Mouse (Mus musculus) gastrocnemius, adult 2 months (tissue): ENCODE measurements at regions not wholly inside any gene's neighbourhood (a gene's known extent, or its start where the extent isn't known, plus 50 kb on each side); places are given as distances from the start of the nearest gene placed in this dataset.

Source experiments
- DNase-seq: peaks from one replicate; pipeline ENCODE4 v3.0.0; 2022
- H3K27ac ChIP-seq: fragments of 200-600 bp; 2 replicates; pipeline ENCODE4 v1.8.1; 2022; ENCODE audit warnings: mild to moderate bottlenecking
- H3K4me3 ChIP-seq: fragments of 200-600 bp; 2 replicates; pipeline ENCODE4 v1.8.1; 2022; ENCODE audit warnings: mild to moderate bottlenecking, moderate library complexity
- CTCF ChIP-seq: fragments of 200-600 bp; IDR thresholded peaks from 2 replicates; pipeline ENCODE4 v1.8.1; 2022; ENCODE audit warnings: antibody characterized with exemption, mild to moderate bottlenecking, moderate library complexity
- intact Hi-C: fragments of 180-260 bp; cut with DNase I; formaldehyde crosslinking; loops from one replicate; pipeline ENCODE4 v1.15.1; 2025

DNA sequence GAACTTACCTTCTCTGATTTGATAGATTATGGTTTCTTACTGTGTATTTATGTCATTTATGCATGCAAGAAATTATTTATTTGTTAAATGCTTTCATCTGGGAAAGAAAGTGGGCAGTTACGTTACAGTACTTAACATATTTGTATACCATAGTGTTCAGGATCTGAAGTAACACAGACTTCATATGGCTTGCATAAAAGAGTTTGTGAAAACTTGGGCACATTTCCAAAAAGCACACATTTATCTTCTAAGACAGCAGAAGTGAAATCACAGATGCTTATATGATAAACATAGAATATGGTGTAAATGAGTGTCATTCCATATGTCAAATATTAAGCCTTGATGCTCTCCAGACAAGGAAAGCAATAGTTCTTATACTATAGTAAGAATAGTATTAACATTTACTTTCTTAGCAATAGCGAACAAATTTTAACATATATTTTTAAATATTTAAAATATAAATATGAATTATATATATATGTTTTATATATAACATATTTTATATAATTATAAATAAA, 4549.1 kb upstream of the Gm7489 start:
- Histone ChIP-seq H3K4me3 (no peak overlapping the region), H3K27ac (no peak overlapping the region)
- DNase-seq = no peak
- TF ChIP-seq CTCF = no peak
- intact Hi-C loops = no loop called here

DNA sequence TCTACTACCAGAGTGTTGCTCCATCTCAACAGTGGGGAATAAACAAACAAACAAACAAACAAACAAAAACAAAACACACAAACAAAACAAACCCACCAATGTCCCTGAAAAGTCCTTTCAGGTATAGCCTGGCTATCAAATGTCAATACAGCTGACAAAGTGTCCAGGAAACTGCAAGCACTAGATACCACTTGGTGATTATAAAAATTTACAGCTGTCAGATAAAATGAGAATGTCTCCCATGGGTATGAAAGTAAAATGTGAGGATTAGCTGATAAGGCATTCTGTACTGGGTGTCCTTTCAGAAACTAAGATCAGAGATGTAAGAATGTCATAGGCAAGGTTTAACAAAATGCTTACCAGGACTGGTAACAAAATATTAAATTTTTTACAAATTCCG, 4537.7 kb upstream of the Gm7489 start:
- no peak for DNase-seq
- intact Hi-C loops = no loop called here
- no peak overlapping the region for H3K4me3 ChIP-seq
- H3K27ac ChIP-seq = no peak overlapping the region
- TF ChIP-seq CTCF = no peak

DNA sequence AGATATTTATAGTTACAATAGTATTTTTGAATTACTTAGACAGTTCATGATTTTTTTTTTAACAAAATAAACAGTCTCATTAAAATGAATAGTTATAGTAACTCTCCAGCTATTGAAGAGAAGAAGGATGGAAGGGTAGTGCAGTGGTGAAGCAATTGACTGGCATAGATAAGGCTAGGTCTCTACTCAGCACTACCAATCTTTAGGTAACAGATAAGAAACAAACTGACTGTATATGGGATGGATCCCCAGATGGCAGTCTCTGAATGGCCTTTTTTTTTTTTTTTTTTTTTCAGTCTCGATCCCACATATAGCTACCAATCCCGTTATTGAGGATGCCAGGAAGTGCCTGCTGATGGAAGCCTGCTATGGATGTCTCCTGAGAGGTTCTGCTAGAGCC, 4528.6 kb upstream of the Gm7489 start:
- H3K4me3 ChIP-seq = no peak overlapping the region
- H3K27ac ChIP-seq = no peak overlapping the region
- intact Hi-C loops = no loop called here
- no peak for TF ChIP-seq CTCF
- no peak for DNase-seq

- Histone ChIP-seq H3K27ac (no peak overlapping the region), H3K4me3 (no peak overlapping the region)
- DNase-seq = no peak
- TF ChIP-seq CTCF = peak; percentile 14; the same call in 1 of the 2 replicates
- intact Hi-C loops = no loop called here
These were observed 4488.7 kb upstream of the Gm7489 start for GRCm38 (mm10) chr15:49395966-49396365.

DNA sequence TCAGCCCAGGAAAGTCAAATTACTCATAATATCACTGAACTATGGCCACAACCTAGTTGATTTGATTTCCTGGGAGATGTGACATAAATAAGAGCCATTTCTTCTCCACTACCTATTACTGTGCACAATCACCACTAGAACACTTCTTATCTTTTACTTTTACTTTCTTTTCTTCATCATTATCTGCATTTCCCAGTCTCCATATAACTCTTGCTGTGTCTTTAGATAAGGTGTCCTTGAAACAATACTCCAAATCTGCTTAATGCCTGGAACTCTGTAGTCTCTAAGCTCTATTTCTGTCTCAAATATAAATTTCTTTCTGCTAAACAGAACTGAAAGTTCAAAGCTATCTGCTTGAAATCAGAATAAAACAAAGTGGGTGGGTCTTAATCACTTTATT, 4471.0 kb upstream of the Gm7489 start:
- intact Hi-C loops = no loop called here
- no peak for DNase-seq
- TF ChIP-seq CTCF = no peak

DNA sequence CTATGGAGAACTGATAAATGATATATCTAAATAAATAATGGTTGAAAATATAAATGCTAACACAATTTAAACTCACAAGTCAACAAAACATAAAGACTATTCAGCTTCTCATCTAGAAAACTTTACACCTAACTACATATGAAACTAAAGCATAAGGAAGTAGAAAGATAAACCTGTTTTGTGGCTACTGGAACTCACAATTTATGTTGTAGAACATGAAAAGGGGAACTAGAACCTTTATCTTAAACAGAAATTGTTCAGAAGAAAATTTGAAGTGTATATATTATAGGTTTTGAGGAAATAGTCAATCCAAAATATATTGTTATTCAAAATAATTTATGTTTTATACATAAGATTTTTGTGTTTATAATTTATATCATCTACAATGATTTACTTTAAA, 4433.4 kb upstream of the Gm7489 start:
- intact Hi-C loops = no loop called here
- TF ChIP-seq CTCF = no peak
- Histone ChIP-seq H3K27ac (no peak overlapping the region), H3K4me3 (no peak overlapping the region)
- no peak for DNase-seq

More for the DNA sequence above, 4471.0 kb upstream of the Gm7489 start:
- H3K4me3 ChIP-seq = no peak overlapping the region
- H3K27ac ChIP-seq = no peak overlapping the region

DNA sequence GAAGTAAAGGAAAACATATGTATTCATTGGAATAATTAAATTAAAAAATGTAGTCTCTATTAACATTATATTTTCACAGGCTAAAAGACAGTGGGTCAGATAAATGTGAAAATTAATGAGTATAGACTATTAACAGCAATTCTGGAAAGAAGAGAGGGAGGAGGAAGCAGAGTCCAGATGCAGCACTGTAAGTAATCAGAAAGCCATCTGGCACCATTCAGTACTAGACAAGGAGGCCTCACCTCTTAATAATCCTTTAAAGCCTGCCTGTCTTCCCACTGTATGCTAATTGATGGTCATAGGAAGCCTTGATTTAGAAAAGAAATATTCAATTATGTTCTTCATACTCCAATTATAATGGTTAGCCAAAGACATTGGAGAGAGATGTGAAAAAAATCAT, 4400.1 kb upstream of the Gm7489 start:
- DNase-seq = no peak
- TF ChIP-seq CTCF = no peak
- Histone ChIP-seq H3K4me3 (no peak overlapping the region), H3K27ac (no peak overlapping the region)
- intact Hi-C loops = no loop called here

GRCm38 (mm10) chr15:49492836-49493235, 4391.9 kb upstream of the Gm7489 start:
- TF ChIP-seq CTCF = no peak
- DNase-seq = no peak
- intact Hi-C loops = no loop called here

GRCm38 (mm10) chr15:49501821-49502220, 4382.9 kb upstream of the Gm7489 start:
- no peak for DNase-seq
- Histone ChIP-seq H3K4me3 (no peak overlapping the region), H3K27ac (no peak overlapping the region)
- no peak for TF ChIP-seq CTCF
- intact Hi-C loops = no loop called here

More at GRCm38 (mm10) chr15:49492836-49493235, 4391.9 kb upstream of the Gm7489 start:
- Histone ChIP-seq H3K27ac (no peak overlapping the region), H3K4me3 (no peak overlapping the region)
